Comparison of ENCODE assay signal across 8 mouse cellular contexts in genomic region chr5:135725391-135725841, GRCm38 (mm10). TPM values are rescaled to one million over a fixed set of nuclear protein-coding genes. Genes with fewer than 3 reads are reported as not detected.
A peak's percentile ranks its signal among the peaks of the same experiment; 100 is the strongest.
DNase-seq lines count a peak whose midpoint lies in the region; ATAC-seq and TF ChIP-seq lines count a peak whose summit lies in the region.

No protein-coding gene starts in this region.

- peak; percentile 59 for DNase-seq in gastrocnemius, adult 2 months
- DNase-seq in gastrocnemius, postnatal 10 days = no peak
- DNase-seq in embryo, embryonic 11 days = peak; percentile 88
- DNase-seq in left cerebral cortex, adult 2 months (ENCODE audit: extremely low spot score in 1 of 2, low spot score in 2 of 2) = peak; percentile 54 to 61
- DNase-seq in midbrain, postnatal 0 days (ENCODE audit: low spot score) = peak; percentile 72
- no peak for DNase-seq in yolk sac, embryonic 10.5 days (ENCODE audit: low spot score)
- DNase-seq in cerebellum, postnatal 36 days = no peak

- peaks cover 24% of the 10 kb centered on the region for H3K36me3 ChIP-seq in heart, embryonic 13.5 days
- peaks cover 21% of the 10 kb centered on the region for H3K36me3 ChIP-seq in midbrain, postnatal 0 days (ENCODE audit: insufficient read depth, low read length)

- peak overlapping the region; percentile 35; the same call in 1 of the 2 replicates for H3K9ac ChIP-seq in heart, embryonic 13.5 days
- H3K9ac ChIP-seq in midbrain, postnatal 0 days (replicated peaks; ENCODE audit: low read length, poor library complexity, severe bottlenecking) = 0 out of 2 replicates have a peak overlapping the region, but pooled peaks have one; percentile 26

- peak overlapping the region; percentile 42 for H3K4me3 ChIP-seq in gastrocnemius, adult 2 months
- no peak overlapping the region for H3K4me3 ChIP-seq in heart, embryonic 13.5 days
- no peak overlapping the region for H3K4me3 ChIP-seq in left cerebral cortex, adult 2 months
- H3K4me3 ChIP-seq in midbrain, postnatal 0 days (ENCODE audit: low read depth, low read length) = no peak overlapping the region

- no peak for ATAC-seq in heart, embryonic 13.5 days (ENCODE audit: extremely low read depth, insufficient number of reproducible peaks, low FRiP score, low TSS enrichment)
- ATAC-seq in midbrain, postnatal 0 days (ENCODE audit: low FRiP score) = peak; percentile 59

- no peaks in the 10 kb centered on the region for H3K27me3 ChIP-seq in heart, embryonic 13.5 days (replicated peaks)
- H3K27me3 ChIP-seq in midbrain, postnatal 0 days (ENCODE audit: insufficient read depth, low read length) = no peaks in the 10 kb centered on the region

- H3K9me3 ChIP-seq in heart, embryonic 13.5 days = no peaks in the 10 kb centered on the region
- no peaks in the 10 kb centered on the region for H3K9me3 ChIP-seq in midbrain, postnatal 0 days (ENCODE audit: low read length)

- peak overlapping the region; percentile 51 for H3K4me2 ChIP-seq in heart, embryonic 13.5 days
- H3K4me2 ChIP-seq in midbrain, postnatal 0 days (ENCODE audit: low read depth, low read length, poor library complexity, severe bottlenecking) = peak overlapping the region; percentile 33

- WGBS in heart, embryonic 13.5 days = 34% methylated on average over 8 of the region's 8 CpGs
- WGBS in midbrain, postnatal 0 days = 11% methylated on average over 8 of the region's 8 CpGs

- H3K4me1 ChIP-seq in heart, embryonic 13.5 days = peaks cover 61% of the 10 kb centered on the region
- H3K4me1 ChIP-seq in midbrain, postnatal 0 days (ENCODE audit: insufficient read depth, low read length) = peaks cover 23% of the 10 kb centered on the region

- intact Hi-C loops in gastrocnemius, adult 2 months (cut with DNase I) = loop anchor here (5.0 kb wide), 1 partner anchor 33 kb away; no protein-coding TSS in a partner anchor
- intact Hi-C loops in left cerebral cortex, adult 2 months (cut with DNase I) = no loop called here

- peak overlapping the region; percentile 68 for H3K27ac ChIP-seq in gastrocnemius, adult 2 months
- H3K27ac ChIP-seq in heart, embryonic 13.5 days (replicated peaks) = peak overlapping the region; percentile 77
- peak overlapping the region; percentile 69 for H3K27ac ChIP-seq in left cerebral cortex, adult 2 months
- peak overlapping the region; percentile 71 for H3K27ac ChIP-seq in midbrain, postnatal 0 days (ENCODE audit: low read depth, low read length)

- TF ChIP-seq CTCF in gastrocnemius, adult 2 months (IDR thresholded peaks at IDR 0.05) = no peak
- TF ChIP-seq CTCF in left cerebral cortex, adult 2 months (IDR thresholded peaks at IDR 0.05) = no peak
- TF ChIP-seq CTCF in midbrain, postnatal 0 days (IDR thresholded peaks at IDR 0.05) = no peak

RNA-seq across cellular contexts. Expression of gene Tmem120a, which starts 18.8 kb away (rescaled TPM):
- 1 to 10 TPM; 7.6 to 8.3 TPM for total RNA-seq in gastrocnemius, adult 2 months (2021)
- total RNA-seq in gastrocnemius, postnatal 10 days (2021) = 1 to 10 TPM; 6.1 to 7.5 TPM
- polyA plus RNA-seq in heart, embryonic 13.5 days (2015; fragmentation: Nextera tagmentation; extraction: Ambion mirVana) = 30.8 and 32.0 TPM in 2 replicates
- total RNA-seq in left cerebral cortex, adult 2 months (2021) = 10 to 100 TPM; 18.3 to 18.4 TPM
- 44.9 and 67.3 TPM in 2 replicates for total RNA-seq in midbrain, postnatal 0 days (2014; rRNA removed)
- 99.2 and 100 TPM in 2 replicates for polyA plus RNA-seq in midbrain, postnatal 0 days (2015; fragmentation: Nextera tagmentation; extraction: Ambion mirVana)

RNA-seq across cellular contexts. Expression of gene Styxl1, which starts 52.8 kb away (rescaled TPM):
- not detected for total RNA-seq in gastrocnemius, adult 2 months (2021)
- total RNA-seq in gastrocnemius, postnatal 10 days (2021) = not detected
- 0.29 TPM in 1 of 2 replicates, not detected in the other for polyA plus RNA-seq in heart, embryonic 13.5 days (2015; fragmentation: Nextera tagmentation; extraction: Ambion mirVana)
- total RNA-seq in left cerebral cortex, adult 2 months (2021) = not detected
- total RNA-seq in midbrain, postnatal 0 days (2014; rRNA removed) = not detected in 2 replicates
- polyA plus RNA-seq in midbrain, postnatal 0 days (2015; fragmentation: Nextera tagmentation; extraction: Ambion mirVana) = 0.33 and 0.44 TPM in 2 replicates

RNA-seq across cellular contexts. Expression of gene Mdh2, which starts 52.9 kb away (rescaled TPM):
- 1,000 to 10,000 TPM in 1 of 2 experiments, 100 to 1,000 TPM in 1; 910 to 1,211 TPM for total RNA-seq in gastrocnemius, adult 2 months (2021)
- total RNA-seq in gastrocnemius, postnatal 10 days (2021) = 100 to 1,000 TPM; 812 to 961 TPM
- 966 and 1,014 TPM in 2 replicates for polyA plus RNA-seq in heart, embryonic 13.5 days (2015; fragmentation: Nextera tagmentation; extraction: Ambion mirVana)
- 100 to 1,000 TPM; 379 to 386 TPM for total RNA-seq in left cerebral cortex, adult 2 months (2021)
- total RNA-seq in midbrain, postnatal 0 days (2014; rRNA removed) = 158 and 172 TPM in 2 replicates
- 656 and 707 TPM in 2 replicates for polyA plus RNA-seq in midbrain, postnatal 0 days (2015; fragmentation: Nextera tagmentation; extraction: Ambion mirVana)

RNA-seq across cellular contexts. Expression of gene Por, which starts 55.6 kb away (rescaled TPM):
- total RNA-seq in gastrocnemius, adult 2 months (2021) = 10 to 100 TPM; 31.4 to 32.7 TPM
- total RNA-seq in gastrocnemius, postnatal 10 days (2021) = 10 to 100 TPM; 23.2 to 26.6 TPM
- polyA plus RNA-seq in heart, embryonic 13.5 days (2015; fragmentation: Nextera tagmentation; extraction: Ambion mirVana) = 44.6 and 47.6 TPM in 2 replicates
- 10 to 100 TPM; 86.0 to 93.6 TPM for total RNA-seq in left cerebral cortex, adult 2 months (2021)
- 75.2 and 85.5 TPM in 2 replicates for total RNA-seq in midbrain, postnatal 0 days (2014; rRNA removed)
- polyA plus RNA-seq in midbrain, postnatal 0 days (2015; fragmentation: Nextera tagmentation; extraction: Ambion mirVana) = 94.1 and 96.5 TPM in 2 replicates

Comparison
In these comparisons a context has a peak if more than half of its experiments do, and no peak if none do; other contexts are left out.
1. DNase-seq: peak in gastrocnemius, adult 2 months (single experiment), embryo, embryonic 11 days (single experiment), left cerebral cortex, adult 2 months (2 of 2) and midbrain, postnatal 0 days (single experiment); none in gastrocnemius, postnatal 10 days (single experiment), yolk sac, embryonic 10.5 days (single experiment) and cerebellum, postnatal 36 days (0 of 2).
2. Peak in every context shown above with its lines, with median percentiles within 50 percentile points of each other: H3K27ac ChIP-seq.